Mouse (Mus musculus): ENCODE measurements around the gene Cntnap5c. TPM values are rescaled to one million over a fixed set of nuclear protein-coding genes. Genes with fewer than 3 reads are reported as not detected.
"Not testable (repeated sequence)": the region's sequence is repeated elsewhere in the genome, so short reads cannot be mapped to it uniquely, and the experiment has no call there.

The Cntnap5c gene
- polyA plus RNA-seq, 1 experiment from 2014 or later, result 0.70 TPM

DNA sequence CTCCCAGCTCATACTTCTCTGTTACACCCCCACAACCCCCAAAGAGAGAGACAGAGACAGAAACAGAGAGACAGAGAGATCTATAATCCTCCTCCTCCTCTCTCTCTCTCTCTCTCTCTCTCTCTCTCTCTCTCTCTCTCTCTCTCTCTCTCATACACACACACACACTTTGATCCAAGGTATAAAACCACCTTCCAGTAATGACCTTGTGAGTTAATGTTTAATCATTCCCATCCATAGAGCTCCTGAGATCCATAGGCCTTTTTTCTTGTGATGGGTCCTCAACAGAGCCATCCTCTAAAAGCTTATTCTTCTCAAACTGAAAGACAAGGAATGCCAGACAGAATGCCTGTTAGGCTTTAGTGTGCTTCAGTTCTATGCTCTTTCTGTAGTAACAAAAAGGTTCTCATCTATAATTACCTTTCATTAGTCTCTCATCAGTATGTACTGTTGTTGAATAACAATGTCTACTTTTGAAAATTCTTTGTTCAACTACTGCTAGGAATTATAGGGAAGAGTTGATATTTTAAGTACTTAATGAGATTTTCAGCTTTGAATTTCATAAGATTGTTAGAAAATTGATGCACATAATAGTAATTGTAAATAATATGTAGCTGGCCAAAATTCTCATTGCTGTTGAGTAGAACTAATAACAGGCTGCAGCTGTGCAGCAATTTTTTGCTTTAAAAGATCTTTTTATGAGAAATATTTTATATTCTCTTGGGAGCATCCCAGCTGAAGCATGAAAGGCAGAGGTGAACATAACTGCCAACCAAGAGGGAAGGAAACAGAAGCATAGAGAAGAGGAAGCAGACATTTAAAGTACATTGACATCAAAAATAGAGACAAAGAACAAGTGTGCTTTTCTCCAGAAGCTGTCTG, 68.0 kb downstream of the Cntnap5c start:
- Histone ChIP-seq H3K4me3 (no peak overlapping the region), H3K4me2 (no peak overlapping the region), H3K4me1 (no peaks in the 10 kb centered on the region), H3K27ac (no peak overlapping the region), H3K9me3 (replicated peaks) (no peaks in the 10 kb centered on the region), H3K27me3 (no peaks in the 10 kb centered on the region), H3K9ac (no peak overlapping the region), H3K36me3 (ENCODE audit: poor library complexity, severe bottlenecking) (no peaks in the 10 kb centered on the region)
- peak; percentile 70 for ATAC-seq

GRCm38 (mm10) chr17:57855811-57856210, 86.4 kb downstream of the Cntnap5c start:
- H3K4me3 ChIP-seq; H3K9me3 ChIP-seq (replicated peaks); H3K4me2 ChIP-seq; H3K27me3 ChIP-seq; H3K9ac ChIP-seq; ATAC-seq; H3K36me3 ChIP-seq (ENCODE audit: poor library complexity, severe bottlenecking); H3K4me1 ChIP-seq; H3K27ac ChIP-seq: not testable (repeated sequence)
- no CpG with 5 or more reads among the region's 4 CpGs for WGBS

DNA sequence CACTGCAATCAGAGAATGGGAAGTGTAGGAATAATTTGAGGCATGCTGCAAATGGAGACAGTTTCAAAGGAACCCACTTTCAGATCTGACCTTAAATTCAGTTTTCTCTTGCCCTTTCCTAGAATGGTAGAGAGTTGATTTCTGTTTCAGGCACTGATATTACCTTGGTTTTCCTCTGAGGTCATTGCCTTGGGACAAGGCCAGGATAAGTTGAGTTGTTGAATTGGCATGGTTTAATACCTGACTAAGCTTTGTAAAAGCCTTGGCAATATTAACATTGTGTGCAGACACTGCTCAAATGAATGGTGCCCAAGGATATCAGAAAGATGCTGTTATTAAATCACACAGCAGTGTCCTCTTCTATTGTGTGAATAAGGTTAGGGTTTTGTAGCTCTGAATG, 96.6 kb downstream of the Cntnap5c start:
- H3K9me3 ChIP-seq (replicated peaks), result no peaks in the 10 kb centered on the region
- no peak overlapping the region for H3K4me2 ChIP-seq
- no peak overlapping the region for H3K9ac ChIP-seq
- no peaks in the 10 kb centered on the region for H3K4me1 ChIP-seq
- no peak overlapping the region for H3K27ac ChIP-seq
- no peak overlapping the region for H3K4me3 ChIP-seq
- H3K27me3 ChIP-seq, result no peaks in the 10 kb centered on the region
- H3K36me3 ChIP-seq (ENCODE audit: poor library complexity, severe bottlenecking), result no peaks in the 10 kb centered on the region
- ATAC-seq, result no peak

DNA sequence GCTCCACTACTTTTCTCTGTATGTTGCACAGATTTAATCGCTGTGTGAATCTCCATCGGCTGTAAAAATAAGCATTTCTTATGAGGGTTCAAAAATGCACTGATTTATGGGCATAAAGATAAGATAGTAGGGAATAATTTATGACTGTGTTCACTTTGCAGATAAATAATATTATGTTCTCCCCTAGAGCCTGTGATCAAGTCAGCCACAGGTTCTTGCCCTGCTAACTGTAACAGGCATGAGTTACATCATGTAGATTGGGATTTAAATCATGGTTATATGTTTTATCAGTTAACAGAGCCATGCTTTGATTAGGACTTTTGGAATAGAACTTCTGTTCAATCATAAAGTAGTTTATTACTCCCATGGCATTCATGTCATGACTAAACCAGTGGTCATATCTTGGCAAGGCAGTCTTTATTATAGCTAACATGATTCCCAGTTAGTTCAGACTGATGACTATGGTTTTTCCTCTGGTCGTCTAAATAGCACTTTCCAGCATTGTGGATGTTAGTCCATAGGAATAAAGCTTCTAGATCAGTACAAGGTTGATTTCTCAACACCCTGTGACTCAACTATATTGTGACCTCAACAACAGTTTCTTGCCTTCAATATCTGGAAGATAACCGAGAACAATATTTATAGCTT, 118.5 kb downstream of the Cntnap5c start:
- no peak overlapping the region for H3K9ac ChIP-seq
- H3K36me3 ChIP-seq (ENCODE audit: poor library complexity, severe bottlenecking), result no peaks in the 10 kb centered on the region
- no peak overlapping the region for H3K4me3 ChIP-seq
- no peak overlapping the region for H3K27ac ChIP-seq
- 90% methylated on average over 4 of the region's 4 CpGs for WGBS
- H3K4me1 ChIP-seq, result no peaks in the 10 kb centered on the region
- no peak overlapping the region for H3K4me2 ChIP-seq
- ATAC-seq, result no peak
- H3K9me3 ChIP-seq (replicated peaks), result no peaks in the 10 kb centered on the region
- no peaks in the 10 kb centered on the region for H3K27me3 ChIP-seq

GRCm38 (mm10) chr17:57911770-57912293, 142.5 kb downstream of the Cntnap5c start:
- H3K4me3 ChIP-seq, result no peak overlapping the region
- no peak overlapping the region for H3K4me2 ChIP-seq
- no peak for ATAC-seq
- no peaks in the 10 kb centered on the region for H3K36me3 ChIP-seq (ENCODE audit: poor library complexity, severe bottlenecking)
- H3K4me1 ChIP-seq, result no peaks in the 10 kb centered on the region
- H3K27me3 ChIP-seq, result no peaks in the 10 kb centered on the region
- H3K27ac ChIP-seq, result no peak overlapping the region
- H3K9ac ChIP-seq, result no peak overlapping the region
- H3K9me3 ChIP-seq (replicated peaks), result no peaks in the 10 kb centered on the region

- ATAC-seq, result no peak
- H3K27ac ChIP-seq, result no peak overlapping the region
- no peaks in the 10 kb centered on the region for H3K9me3 ChIP-seq (replicated peaks)
- no peaks in the 10 kb centered on the region for H3K27me3 ChIP-seq
- no peak overlapping the region for H3K4me3 ChIP-seq
- H3K4me2 ChIP-seq, result no peak overlapping the region
- no peaks in the 10 kb centered on the region for H3K4me1 ChIP-seq
- no peaks in the 10 kb centered on the region for H3K36me3 ChIP-seq (ENCODE audit: poor library complexity, severe bottlenecking)
- H3K9ac ChIP-seq, result no peak overlapping the region
- 86% methylated on average over 3 of the region's 3 CpGs for WGBS
Observed at GRCm38 (mm10) chr17:57984230-57984629, 214.9 kb downstream of the Cntnap5c start.

GRCm38 (mm10) chr17:57988420-57988819, 219.1 kb downstream of the Cntnap5c start:
- no peak for ATAC-seq
- Histone ChIP-seq H3K27ac (no peak overlapping the region), H3K4me2 (no peak overlapping the region), H3K4me3 (no peak overlapping the region), H3K4me1 (no peaks in the 10 kb centered on the region), H3K27me3 (no peaks in the 10 kb centered on the region), H3K36me3 (ENCODE audit: poor library complexity, severe bottlenecking) (no peaks in the 10 kb centered on the region), H3K9me3 (replicated peaks) (no peaks in the 10 kb centered on the region), H3K9ac (no peak overlapping the region)
- 53% methylated on average over 2 of the region's 2 CpGs for WGBS

GRCm38 (mm10) chr17:57996461-57996860, 227.1 kb downstream of the Cntnap5c start:
- no peak overlapping the region for H3K27ac ChIP-seq
- H3K27me3 ChIP-seq, result no peaks in the 10 kb centered on the region
- H3K4me2 ChIP-seq, result no peak overlapping the region
- no peak overlapping the region for H3K9ac ChIP-seq
- no peaks in the 10 kb centered on the region for H3K9me3 ChIP-seq (replicated peaks)
- H3K36me3 ChIP-seq (ENCODE audit: poor library complexity, severe bottlenecking), result no peaks in the 10 kb centered on the region
- no peak for ATAC-seq
- no peaks in the 10 kb centered on the region for H3K4me1 ChIP-seq
- WGBS, result 10% methylated on average over 1 of the region's 1 CpGs
- no peak overlapping the region for H3K4me3 ChIP-seq

DNA sequence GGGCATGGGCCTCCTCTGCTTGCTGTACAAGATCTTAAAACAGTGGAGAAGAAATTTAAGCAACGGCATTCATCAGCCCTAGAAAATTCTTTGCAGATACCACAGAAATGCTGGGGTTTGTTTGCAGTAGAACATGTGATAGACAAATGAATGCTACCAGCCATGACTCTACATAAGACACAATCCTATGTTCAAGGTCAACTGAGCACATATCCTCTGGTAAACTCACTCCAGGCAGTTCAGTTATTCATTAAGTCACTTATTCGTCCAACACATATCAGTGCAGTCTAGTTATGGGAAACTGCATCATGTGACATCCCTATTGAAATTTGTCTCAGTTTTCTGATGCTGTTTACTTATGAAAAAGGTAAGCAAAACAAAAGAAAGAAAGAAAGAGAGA, 229.7 kb downstream of the Cntnap5c start:
- WGBS, result 87% methylated on average over 2 of the region's 2 CpGs
- Histone ChIP-seq H3K27ac (no peak overlapping the region), H3K4me3 (no peak overlapping the region), H3K9me3 (replicated peaks) (no peaks in the 10 kb centered on the region), H3K36me3 (ENCODE audit: poor library complexity, severe bottlenecking) (no peaks in the 10 kb centered on the region), H3K4me1 (no peaks in the 10 kb centered on the region), H3K9ac (no peak overlapping the region), H3K27me3 (no peaks in the 10 kb centered on the region), H3K4me2 (no peak overlapping the region)
- no peak for ATAC-seq

DNA sequence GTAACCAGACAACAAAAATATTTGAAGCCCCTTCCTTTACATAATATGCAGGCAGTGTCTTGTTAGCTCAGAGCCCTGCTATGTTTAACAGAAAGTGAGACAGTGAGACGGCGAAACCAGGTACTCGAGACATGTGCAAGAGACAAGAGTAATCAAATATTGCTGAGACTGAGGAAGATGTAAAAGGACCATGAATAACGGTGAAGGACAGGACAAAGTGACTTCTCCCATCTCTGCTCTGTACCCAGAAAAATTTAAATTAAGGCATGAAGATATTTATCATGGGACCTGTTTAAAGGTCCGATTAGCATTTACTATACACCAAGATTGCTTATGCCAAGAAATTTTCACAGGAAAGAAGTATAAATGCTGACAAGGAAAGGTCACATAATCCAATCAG, 233.5 kb downstream of the Cntnap5c start:
- H3K9ac ChIP-seq, result no peak overlapping the region
- no peak overlapping the region for H3K4me2 ChIP-seq
- no peaks in the 10 kb centered on the region for H3K36me3 ChIP-seq (ENCODE audit: poor library complexity, severe bottlenecking)
- no peak overlapping the region for H3K27ac ChIP-seq
- H3K9me3 ChIP-seq (replicated peaks), result no peaks in the 10 kb centered on the region
- H3K4me1 ChIP-seq, result no peaks in the 10 kb centered on the region
- no peaks in the 10 kb centered on the region for H3K27me3 ChIP-seq
- no peak overlapping the region for H3K4me3 ChIP-seq
- no peak; the same call in 1 of the 2 replicates for ATAC-seq
- WGBS, result 84% methylated on average over 5 of the region's 5 CpGs

GRCm38 (mm10) chr17:58003322-58003721, 234.0 kb downstream of the Cntnap5c start:
- Histone ChIP-seq H3K36me3 (ENCODE audit: poor library complexity, severe bottlenecking) (no peaks in the 10 kb centered on the region), H3K4me3 (no peak overlapping the region), H3K27ac (no peak overlapping the region), H3K9me3 (replicated peaks) (no peaks in the 10 kb centered on the region), H3K4me1 (no peaks in the 10 kb centered on the region), H3K27me3 (no peaks in the 10 kb centered on the region), H3K4me2 (no peak overlapping the region), H3K9ac (no peak overlapping the region)
- peak; percentile 80 for ATAC-seq
- WGBS, result 33% methylated on average over 1 of the region's 1 CpGs

GRCm38 (mm10) chr17:58004491-58004890, 235.1 kb downstream of the Cntnap5c start:
- Histone ChIP-seq H3K4me2 (no peak overlapping the region), H3K9me3 (replicated peaks) (no peaks in the 10 kb centered on the region), H3K27me3 (no peaks in the 10 kb centered on the region), H3K9ac (no peak overlapping the region), H3K4me3 (no peak overlapping the region), H3K4me1 (no peaks in the 10 kb centered on the region), H3K36me3 (ENCODE audit: poor library complexity, severe bottlenecking) (no peaks in the 10 kb centered on the region), H3K27ac (no peak overlapping the region)
- ATAC-seq, result no peak
- 89% methylated on average over 2 of the region's 2 CpGs for WGBS

Data from forebrain, embryonic 13.5 days (tissue).